Mouse (Mus musculus) monocyte, adult 5-6 weeks (primary cell): ENCODE measurements around the gene Olfr251. TPM values are rescaled to one million over a fixed set of nuclear protein-coding genes. Genes with fewer than 3 reads are reported as not detected.
"Not testable (repeated sequence)": the region's sequence is repeated elsewhere in the genome, so short reads cannot be mapped to it uniquely, and the experiment has no call there.

Source experiments
- ATAC-seq: fragments of 153-309, 156-312 bp; replicated peaks from 2 replicates; pipeline ENCODE4 v1.8.0; 2017; ENCODE audit warnings: mild to moderate bottlenecking; ENCODE audit not compliant: low TSS enrichment, insufficient number of reproducible peaks, severe bottlenecking, poor library complexity, low FRiP score
- total RNA-seq: library from RNA; stranded (forward); fragments of 200-1000, 200-491, 200-594 nt; gene quantifications from 3 replicates; pipeline ENCODE4 v1.2.3, GENCODE M21; 2017

The Olfr251 gene
- total RNA-seq = not detected in 3 replicates

DNA sequence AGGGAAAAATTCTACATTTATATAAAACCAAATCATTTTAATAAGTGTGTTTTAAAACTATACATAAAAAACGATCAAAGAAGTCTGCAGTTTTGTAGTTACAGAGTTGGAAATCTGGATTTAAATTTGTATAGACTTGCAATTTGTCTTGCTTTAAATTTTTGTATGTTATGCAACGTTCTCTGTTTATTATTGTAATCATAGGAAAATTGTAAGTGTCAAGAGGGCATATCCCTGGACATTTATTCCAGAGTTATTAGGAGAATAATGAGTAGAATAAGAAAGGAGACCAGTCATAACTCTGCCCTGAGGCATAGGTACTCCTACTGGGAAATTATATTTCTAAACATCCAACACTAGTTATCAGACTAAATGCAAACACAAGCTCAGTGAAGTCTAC, at the start of gene Olfr251:
Gene Olfr251, plus strand, starts transcription at position 301 of the 400 bp plus-strand sequence.
- ATAC-seq = no peak

DNA sequence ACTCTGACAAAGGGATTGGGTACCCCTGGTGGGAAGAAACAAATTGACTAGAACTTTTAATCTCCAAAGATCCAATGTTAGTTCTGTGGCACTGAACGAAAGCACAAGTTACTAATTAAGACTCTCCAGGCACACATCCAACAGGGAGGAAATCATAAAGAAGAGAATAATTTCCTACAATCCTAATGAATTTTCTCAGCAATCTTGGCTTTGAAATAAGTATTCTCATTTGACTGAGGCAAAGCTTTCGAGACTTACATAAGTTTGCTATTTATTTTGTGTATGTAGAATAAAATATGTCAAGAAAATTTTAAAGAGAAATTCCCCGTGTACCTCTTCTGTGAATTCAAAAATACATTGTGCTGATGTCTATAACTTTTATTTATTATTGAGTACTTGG, 48.1 kb upstream of the Olfr251 start, which contains the start of gene Olfr25:
Gene Olfr25, plus strand, starts transcription at position 301 of the 400 bp plus-strand sequence.
- no peak for ATAC-seq

DNA sequence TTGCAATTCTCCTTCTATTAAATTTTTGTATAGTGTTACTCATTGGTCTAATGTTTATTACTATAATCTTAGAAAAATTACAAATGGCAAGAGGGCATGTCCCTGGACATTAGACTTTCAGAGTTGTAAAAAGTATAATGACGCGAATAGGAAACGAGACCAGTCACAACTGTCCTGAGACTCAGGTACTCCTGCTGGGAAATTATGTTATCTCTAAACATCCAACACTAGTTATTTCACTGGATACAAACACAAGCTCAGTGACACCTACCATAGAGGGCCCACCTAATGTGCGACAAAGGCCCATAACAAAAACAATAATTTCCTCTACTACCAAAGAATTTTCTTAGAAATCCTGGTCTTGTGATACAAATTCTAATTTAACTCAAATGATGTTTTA, 28.8 kb upstream of the Olfr251 start, which contains the start of gene Olfr898:
Gene Olfr898, plus strand, starts transcription at position 301 of the 400 bp plus-strand sequence.
- ATAC-seq = no peak

DNA sequence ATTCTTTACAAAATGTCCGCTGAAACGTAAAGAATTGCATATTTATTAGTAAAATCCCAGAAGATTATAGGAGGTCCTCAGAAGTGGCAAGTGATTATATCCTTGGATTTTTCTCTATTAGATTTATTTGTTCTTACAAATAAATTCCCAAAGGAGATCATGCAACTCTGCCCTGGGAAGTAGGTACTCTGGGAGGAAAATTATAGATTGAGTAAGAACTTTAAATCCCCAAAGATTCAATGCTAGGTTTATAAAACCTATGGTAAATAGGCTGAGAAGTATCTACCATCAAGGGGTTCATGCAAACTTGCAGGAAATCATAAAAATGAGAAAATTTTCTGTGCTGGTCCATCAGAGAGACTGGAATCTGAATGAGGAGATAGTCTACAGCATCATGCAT, 10.3 kb upstream of the Olfr251 start, which contains the start of gene Olfr250:
Gene Olfr250, plus strand, starts transcription at position 301 of the 400 bp plus-strand sequence.
- ATAC-seq = no peak

DNA sequence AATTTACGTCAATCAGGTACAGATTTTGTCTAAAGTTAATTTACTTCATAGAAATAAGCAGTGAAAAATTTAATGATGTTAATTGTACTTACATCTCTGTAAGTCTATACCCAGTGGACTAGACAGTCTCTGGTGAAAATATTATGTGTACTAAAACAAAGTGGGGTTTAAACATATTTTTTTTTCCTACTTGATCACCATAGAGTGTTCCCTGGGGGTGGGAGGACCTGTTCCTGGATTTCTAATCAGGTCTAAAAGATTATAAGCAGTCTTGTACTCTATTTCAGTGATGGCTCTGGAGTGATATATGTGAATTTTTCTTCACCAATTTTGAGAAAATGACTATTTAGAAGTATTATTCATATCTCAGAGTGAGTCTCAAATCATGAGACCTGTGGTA, 24.5 kb downstream of the Olfr251 start, which contains the start of gene Olfr147:
Gene Olfr147, plus strand, starts transcription at position 301 of the 400 bp plus-strand sequence.
- no peak for ATAC-seq

DNA sequence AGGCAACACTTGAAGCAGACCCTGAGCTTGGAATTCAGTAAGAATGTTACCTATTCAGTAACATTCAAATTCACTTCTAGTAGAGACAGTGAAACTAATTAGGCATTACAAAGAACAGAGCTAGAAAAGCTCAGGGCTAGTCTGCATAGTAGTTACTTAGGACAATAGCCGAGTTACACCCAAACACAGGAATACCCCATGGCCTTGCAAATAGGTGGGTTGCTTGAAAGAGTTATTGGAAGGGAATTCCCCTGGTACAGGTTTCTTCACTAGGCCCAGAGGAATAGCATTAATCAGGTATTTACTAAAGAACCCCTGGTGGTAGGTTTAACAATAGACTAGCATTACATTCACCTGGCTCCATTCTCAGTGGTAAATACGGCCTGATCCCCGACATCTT, 30.6 kb downstream of the Olfr251 start:
- not testable (repeated sequence) for ATAC-seq

DNA sequence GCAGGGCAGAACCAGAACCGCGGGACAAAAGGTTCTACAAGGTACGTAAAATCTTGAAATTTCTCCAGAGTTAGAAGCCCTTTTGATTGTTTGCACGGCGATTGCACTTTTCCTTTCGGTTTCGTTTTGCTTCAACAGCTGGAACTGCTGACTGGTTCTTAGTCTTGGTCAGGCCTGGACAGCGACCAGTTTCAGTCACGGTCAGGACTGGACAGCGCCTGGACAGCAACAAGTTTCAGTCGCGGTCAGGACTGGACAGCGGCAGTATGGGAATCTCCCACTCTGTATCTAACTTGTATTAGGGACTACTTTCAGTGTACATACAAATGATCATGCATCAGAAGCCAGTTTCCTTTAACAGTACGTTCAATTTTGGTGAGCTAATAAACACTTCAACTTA, 36.6 kb downstream of the Olfr251 start:
- not testable (repeated sequence) for ATAC-seq

DNA sequence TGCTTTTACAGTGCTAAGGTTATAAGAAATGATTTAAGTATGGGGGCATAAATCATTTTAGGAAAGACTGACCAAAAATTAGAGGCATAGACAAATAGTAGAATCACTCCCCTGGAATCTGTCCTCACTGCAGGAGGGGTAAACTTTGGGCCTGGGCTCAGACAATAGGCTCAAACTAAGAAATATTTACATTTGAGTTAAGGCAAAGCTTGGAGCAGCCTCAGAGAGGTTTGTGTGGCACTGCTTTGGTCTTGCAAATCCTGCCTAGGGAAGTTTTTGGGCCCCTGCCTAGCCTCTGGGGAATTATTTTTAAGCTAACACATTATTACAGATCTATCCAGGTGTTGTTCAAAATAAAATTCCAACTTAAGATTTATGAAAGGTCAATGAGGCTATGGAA, 46.9 kb downstream of the Olfr251 start:
- ATAC-seq = no peak

DNA sequence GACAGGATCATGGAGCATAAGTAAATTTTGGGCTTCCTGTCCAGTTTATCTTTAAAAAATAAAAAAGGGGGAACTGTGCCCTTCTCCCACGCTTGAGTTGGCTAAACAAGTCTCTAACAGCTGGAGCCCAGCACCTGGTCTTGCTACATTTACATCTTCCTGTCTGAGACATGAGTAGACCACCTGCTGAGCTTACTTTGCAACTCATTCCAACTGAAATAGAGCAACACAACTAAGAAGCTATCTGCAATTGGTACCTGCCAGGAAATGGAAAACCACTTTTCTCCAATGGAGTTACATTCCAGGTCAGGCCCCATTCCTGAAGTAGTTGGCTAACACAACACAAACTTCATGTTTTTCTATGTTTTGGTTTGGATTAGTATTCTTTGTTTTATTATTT, 50.1 kb downstream of the Olfr251 start:
- no peak for ATAC-seq

DNA sequence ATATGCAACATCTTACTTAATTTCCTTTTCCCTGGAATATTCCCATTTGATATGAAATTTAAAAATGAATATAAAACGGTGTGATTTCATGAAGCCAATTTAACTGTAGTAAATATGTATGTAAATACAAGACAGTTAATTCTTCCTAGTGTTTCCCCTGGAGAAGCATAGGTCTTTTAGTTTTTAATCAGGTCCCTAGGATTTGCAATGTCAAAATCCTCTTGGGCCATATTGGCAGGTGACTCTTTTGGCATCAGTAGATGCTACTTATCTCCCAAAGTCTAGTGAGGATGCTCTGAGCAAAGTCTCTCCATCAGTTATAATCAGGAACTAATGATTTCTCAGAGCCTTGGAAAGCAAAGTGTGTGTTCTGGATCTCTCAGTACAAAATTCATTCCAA, 52.3 kb downstream of the Olfr251 start, which contains the start of gene Olfr901:
Gene Olfr901, plus strand, starts transcription at position 301 of the 400 bp plus-strand sequence.
- ATAC-seq = no peak

Other genes with a start within 250 kb of the Olfr251 start
- not detected in 3 replicates for gene Olfr890, start 234.6 kb upstream of the Olfr251 start, total RNA-seq
- not detected in 3 replicates for gene Olfr891, start 196.3 kb upstream of the Olfr251 start, total RNA-seq
- gene Olfr893, start 168.7 kb upstream of the Olfr251 start, total RNA-seq = not detected in 3 replicates
- gene Olfr894, start 159.0 kb upstream of the Olfr251 start, total RNA-seq = not detected in 3 replicates
- gene Olfr143, start 124.3 kb upstream of the Olfr251 start, total RNA-seq = not detected in 3 replicates
- gene Olfr895, start 109.2 kb upstream of the Olfr251 start, total RNA-seq = not detected in 3 replicates
- not detected in 3 replicates for gene Olfr896-ps1, start 86.0 kb upstream of the Olfr251 start, total RNA-seq
- 0.32 TPM in 1 of 3 replicates, not detected in the others for gene Olfr25, start 48.0 kb upstream of the Olfr251 start, total RNA-seq
- gene Olfr898, start 28.7 kb upstream of the Olfr251 start, total RNA-seq = not detected in 3 replicates
- not detected in 3 replicates for gene Olfr250, start 10.2 kb upstream of the Olfr251 start, total RNA-seq
- not detected in 3 replicates for gene Olfr147, start 24.6 kb downstream of the Olfr251 start, total RNA-seq
- gene Olfr901, start 52.4 kb downstream of the Olfr251 start, total RNA-seq = not detected in 3 replicates
- gene Olfr902, start 70.6 kb downstream of the Olfr251 start, total RNA-seq = not detected in 3 replicates
- not detected in 3 replicates for gene Olfr904, start 86.1 kb downstream of the Olfr251 start, total RNA-seq
- gene Olfr905, start 94.0 kb downstream of the Olfr251 start, total RNA-seq = not detected in 3 replicates
- gene Olfr906, start 110.0 kb downstream of the Olfr251 start, total RNA-seq = not detected in 3 replicates
- gene Olfr907, start 118.7 kb downstream of the Olfr251 start, total RNA-seq = not detected in 3 replicates
- not detected in 3 replicates for gene Olfr911-ps1, start 144.5 kb downstream of the Olfr251 start, total RNA-seq
- gene Olfr910, start 160.8 kb downstream of the Olfr251 start, total RNA-seq = not detected in 3 replicates
- not detected in 3 replicates for gene Olfr912, start 203.1 kb downstream of the Olfr251 start, total RNA-seq
- not detected in 3 replicates for gene Olfr913, start 215.7 kb downstream of the Olfr251 start, total RNA-seq
- not detected in 3 replicates for gene Olfr914, start 228.0 kb downstream of the Olfr251 start, total RNA-seq